In genomic region chr6:120115443-120115842, GRCm38 (mm10) we compare ENCODE assay signal across 15 mouse cellular contexts. TPM values are rescaled to one million over a fixed set of nuclear protein-coding genes. Genes with fewer than 3 reads are reported as not detected.
DNase-seq lines count a peak whose midpoint lies in the region; ATAC-seq and TF ChIP-seq lines count a peak whose summit lies in the region.
"Had no signal": no experiment of that assay in that cellular context is flagged by ENCODE, and none has a peak within 500 bp of the region (broad histone marks: within the 10 kb centered on the region; RNA-seq: fewer than 3 reads in every experiment).

No protein-coding gene starts in this region.

- no peaks in the 10 kb centered on the region for H3K9me3 ChIP-seq in midbrain, embryonic 11.5 days (ENCODE audit: control insufficient read depth, low read length)
- no peaks in the 10 kb centered on the region for H3K9me3 ChIP-seq in midbrain, embryonic 10.5 days (replicated peaks)
- no peaks in the 10 kb centered on the region for H3K9me3 ChIP-seq in hindbrain, embryonic 14.5 days (ENCODE audit: control insufficient read depth, low read length)
- H3K9me3 ChIP-seq: hindbrain, embryonic 13.5 days had no signal

- no peak for TF ChIP-seq POLR2A in kidney, adult 2 months (IDR thresholded peaks at IDR 0.05; ENCODE audit: low read depth, low read length)
- no peak for TF ChIP-seq POLR2A in embryonic fibroblast, embryonic 13.5 days (IDR thresholded peaks at IDR 0.05; ENCODE audit: low read depth, low read length)

- 71% methylated on average over 3 of the region's 3 CpGs for WGBS in kidney, adult 2 months
- WGBS in midbrain, embryonic 11.5 days, result 30% methylated on average over 3 of the region's 3 CpGs
- 38% methylated on average over 3 of the region's 3 CpGs for WGBS in midbrain, embryonic 10.5 days
- 54% methylated on average over 3 of the region's 3 CpGs for WGBS in hindbrain, embryonic 14.5 days

- H3K4me3 ChIP-seq in kidney, adult 2 months (ENCODE audit: insufficient read depth, low read depth, low read length), result no peak overlapping the region
- no peak overlapping the region for H3K4me3 ChIP-seq in midbrain, embryonic 11.5 days (ENCODE audit: low read depth, low read length)
- no peak overlapping the region for H3K4me3 ChIP-seq in midbrain, embryonic 10.5 days
- H3K4me3 ChIP-seq in embryonic fibroblast, embryonic 13.5 days (ENCODE audit: insufficient read depth, low read length), result no peak overlapping the region
- no peak overlapping the region for H3K4me3 ChIP-seq in hindbrain, embryonic 14.5 days (replicated peaks; ENCODE audit: low read length)
- H3K4me3 ChIP-seq: hindbrain, embryonic 13.5 days had no signal

- no peak overlapping the region for H3K4me2 ChIP-seq in midbrain, embryonic 11.5 days
- H3K4me2 ChIP-seq in hindbrain, embryonic 14.5 days (replicated peaks), result no peak overlapping the region
- H3K4me2 ChIP-seq: hindbrain, embryonic 13.5 days had no signal

- H3K9ac ChIP-seq in midbrain, embryonic 11.5 days (ENCODE audit: low read length), result no peak overlapping the region
- H3K9ac ChIP-seq in hindbrain, embryonic 14.5 days, result no peak overlapping the region
- H3K9ac ChIP-seq: hindbrain, embryonic 13.5 days; liver, postnatal 0 days had no signal

- no peak for TF ChIP-seq CTCF in kidney, adult 2 months (conservative IDR thresholded peaks at IDR 0.05; ENCODE audit: insufficient read depth, insufficient read length, low read depth, low read length)
- no peak for TF ChIP-seq CTCF in embryonic fibroblast, embryonic 13.5 days (IDR thresholded peaks at IDR 0.05; ENCODE audit: borderline replicate concordance, insufficient read depth, low read length)

- H3K27ac ChIP-seq in kidney, adult 2 months (ENCODE audit: insufficient read depth, low read depth, low read length), result 0 out of 2 replicates have a peak overlapping the region, but pooled peaks have one; percentile 43
- H3K27ac ChIP-seq in midbrain, embryonic 11.5 days (ENCODE audit: low read depth, low read length), result no peak overlapping the region
- H3K27ac ChIP-seq in midbrain, embryonic 10.5 days (replicated peaks), result no peak overlapping the region
- H3K27ac ChIP-seq in embryonic fibroblast, embryonic 13.5 days (ENCODE audit: insufficient read depth, low read length), result peak overlapping the region; percentile 51; the same call in 1 of the 2 replicates
- no peak overlapping the region for H3K27ac ChIP-seq in hindbrain, embryonic 14.5 days
- H3K27ac ChIP-seq: hindbrain, embryonic 13.5 days had no signal

- H3K4me1 ChIP-seq in kidney, adult 2 months (ENCODE audit: control insufficient read depth, insufficient read depth, low read length), result 0 out of 2 replicates have a peak, but pooled peaks cover 3% of the 10 kb centered on the region
- H3K4me1 ChIP-seq in midbrain, embryonic 11.5 days (ENCODE audit: control insufficient read depth, insufficient read depth, low read length), result peaks cover 5% of the 10 kb centered on the region
- peaks cover 32% of the 10 kb centered on the region for H3K4me1 ChIP-seq in midbrain, embryonic 10.5 days
- peaks cover 21% of the 10 kb centered on the region for H3K4me1 ChIP-seq in embryonic fibroblast, embryonic 13.5 days (ENCODE audit: control insufficient read depth, insufficient read depth, low read length)
- H3K4me1 ChIP-seq in hindbrain, embryonic 14.5 days (replicated peaks; ENCODE audit: control insufficient read depth, insufficient read depth, low read length), result peaks cover 10% of the 10 kb centered on the region

- ATAC-seq in midbrain, embryonic 11.5 days (ENCODE audit: low FRiP score), result no peak
- no peak for ATAC-seq in hindbrain, embryonic 14.5 days (ENCODE audit: low FRiP score)
- ATAC-seq: liver, postnatal 0 days had no signal

- DNase-seq in kidney, adult 2 months, result no peak
- no peak for DNase-seq in kidney, adult 18-20 months
- DNase-seq in midbrain, embryonic 11.5 days (ENCODE audit: low spot score, missing footprints), result peak; percentile 51
- no peak for DNase-seq in midbrain, embryonic 10.5 days (ENCODE audit: low spot score)
- no peak for DNase-seq in adrenal gland, adult 2 months
- DNase-seq in hindbrain, embryonic 14.5 days (ENCODE audit: low spot score), result no peak
- DNase-seq: cerebellum, adult 8-10 months; liver, postnatal 0 days; right cerebral cortex, postnatal 4 days; thymus, adult 18-20 months had no signal

- H3K36me3 ChIP-seq in kidney, adult 2 months (ENCODE audit: control insufficient read depth, insufficient read depth, low read length), result no peaks in the 10 kb centered on the region
- no peaks in the 10 kb centered on the region for H3K36me3 ChIP-seq in midbrain, embryonic 11.5 days (ENCODE audit: control insufficient read depth, insufficient read depth, low read length)
- H3K36me3 ChIP-seq in midbrain, embryonic 10.5 days, result no peaks in the 10 kb centered on the region
- H3K36me3 ChIP-seq in hindbrain, embryonic 14.5 days (replicated peaks; ENCODE audit: control insufficient read depth, insufficient read depth), result no peaks in the 10 kb centered on the region
- H3K36me3 ChIP-seq: hindbrain, embryonic 13.5 days had no signal

- H3K27me3 ChIP-seq in kidney, adult 2 months (replicated peaks; ENCODE audit: control insufficient read depth, insufficient read depth, low read length), result no peaks in the 10 kb centered on the region
- H3K27me3 ChIP-seq in midbrain, embryonic 11.5 days (ENCODE audit: control insufficient read depth, insufficient read depth, low read length), result no peaks in the 10 kb centered on the region
- H3K27me3 ChIP-seq in midbrain, embryonic 10.5 days (ENCODE audit: low read depth, poor library complexity, severe bottlenecking), result no peaks in the 10 kb centered on the region
- H3K27me3 ChIP-seq in hindbrain, embryonic 14.5 days (ENCODE audit: control insufficient read depth, insufficient read depth, low read length), result no peaks in the 10 kb centered on the region
- H3K27me3 ChIP-seq: hindbrain, embryonic 13.5 days had no signal

RNA-seq across cellular contexts. Expression of gene Ninj2, which starts 22.3 kb away (rescaled TPM):
- polyA plus RNA-seq in kidney, adult 2 months (2012; rRNA removed), result not detected in 2 replicates
- polyA plus RNA-seq in midbrain, embryonic 11.5 days (2014; fragmentation: Nextera tagmentation; extraction: Ambion mirVana), result not detected in 2 replicates
- not detected in 2 replicates for polyA plus RNA-seq in midbrain, embryonic 10.5 days (2016; fragmentation: Nextera tagmentation; extraction: Ambion mirVana)
- polyA plus RNA-seq in embryonic fibroblast, embryonic 13.5 days (2011; ENCODE audit: insufficient read length, low read depth, missing spikeins), result not detected in 2 replicates
- not detected for total RNA-seq in adrenal gland, adult 2 months (2021)
- polyA plus RNA-seq in adrenal gland, adult 2 months (2012; rRNA removed), result not detected in 2 replicates
- polyA plus RNA-seq in hindbrain, embryonic 14.5 days (2014; fragmentation: Nextera tagmentation; extraction: Ambion mirVana), result not detected in 2 replicates
- total RNA-seq: gastrocnemius, postnatal 25 days; left cerebral cortex, postnatal 4 days had no signal
- polyA plus RNA-seq: hindbrain, embryonic 13.5 days; midbrain, embryonic 14.5 days had no signal

Comparison
In these comparisons a context has a peak if more than half of its experiments do, and no peak if none do; other contexts are left out.
1. H3K27ac ChIP-seq: peak in kidney, adult 2 months (single experiment) and embryonic fibroblast, embryonic 13.5 days (single experiment); none in midbrain, embryonic 11.5 days (single experiment), midbrain, embryonic 10.5 days (single experiment) and hindbrain, embryonic 14.5 days (single experiment).